Mouse (Mus musculus) lung, adult 2 months (tissue): Measurements from ENCODE around the gene Krt27. TPM values are rescaled to one million over a fixed set of nuclear protein-coding genes. Genes with fewer than 3 reads are reported as not detected.

Experiments
- DNase-seq: peaks from one replicate; pipeline ENCODE4 v3.0.0; 2022
- H3K4me1 ChIP-seq: fragments of 200-500 bp; 2 replicates; pipeline ENCODE4 v1.6.1; 2011; ENCODE audit warnings: low read length; ENCODE audit not compliant: control insufficient read depth, insufficient read depth
- H3K4me3 ChIP-seq: fragments of 200-500 bp; replicated peaks from 2 replicates; pipeline ENCODE3; 2011; ENCODE audit warnings: low read depth, mild to moderate bottlenecking, control low read depth, low read length; ENCODE audit errors: extremely low read depth
- CTCF ChIP-seq: fragments of 200-500 bp; IDR thresholded peaks from 2 replicates; pipeline ENCODE4 v1.5.1; 2011; ENCODE audit warnings: mild to moderate bottlenecking, low read length, control low read depth; ENCODE audit not compliant: insufficient read depth
- POLR2A ChIP-seq: fragments of 200-500 bp; IDR thresholded peaks from 2 replicates; pipeline ENCODE4 v1.6.1; 2011; ENCODE audit warnings: low read depth, mild to moderate bottlenecking, control low read depth, low read length, borderline replicate concordance; ENCODE audit errors: extremely low read depth
- WGBS: fragments of 180-500 bp; shearing (Covaris S2); methylation state at CpG from one replicate; pipeline ENCODE4 v1.1.7; 2018; 5-methylcytosine and 5-hydroxymethylcytosine counted together
- polyA plus RNA-seq: library from polyadenylated mRNA; depleted of rRNA; stranded (reverse); fragments of >200 nt; gene quantifications from 2 replicates; pipeline ENCODE4 v1.2.3, GENCODE M21; 2012; rRNA removed

The Krt27 gene
- polyA plus RNA-seq, 1 experiment, result not detected

GRCm38 (mm10) chr11:99307579-99307978, 43.3 kb downstream of the Krt27 start:
- Histone ChIP-seq H3K4me3 (no peak overlapping the region), H3K4me1 (no peaks in the 10 kb centered on the region)
- WGBS, result 19% methylated on average over 2 of the region's 2 CpGs
- DNase-seq, result peak; percentile 48
- TF ChIP-seq CTCF, result peak; percentile 47; the same call in 1 of the 2 replicates
- TF ChIP-seq POLR2A, result no peak

Other genes with a start within 250 kb of the Krt27 start
- 15.5 and 19.7 TPM in 2 replicates for gene Ccr7, start 196.0 kb downstream of the Krt27 start, polyA plus RNA-seq
- gene Smarce1, start 120.1 kb downstream of the Krt27 start, polyA plus RNA-seq, result 19.3 and 20.8 TPM in 2 replicates
- 0.11 and 0.12 TPM in 2 replicates for gene Krt222, start 107.0 kb downstream of the Krt27 start, polyA plus RNA-seq
- gene Krt24, start 65.8 kb downstream of the Krt27 start, polyA plus RNA-seq, result not detected in 2 replicates
- gene Krt25, start 28.2 kb downstream of the Krt27 start, polyA plus RNA-seq, result not detected in 2 replicates
- gene Krt26, start 13.1 kb downstream of the Krt27 start, polyA plus RNA-seq, result not detected in 2 replicates
- 0.11 and 0.15 TPM in 2 replicates for gene Krt28, start 23.8 kb upstream of the Krt27 start, polyA plus RNA-seq
- 1.0 and 1.1 TPM in 2 replicates for gene Krt10, start 38.3 kb upstream of the Krt27 start, polyA plus RNA-seq
- 0.06 TPM in 1 of 2 replicates, not detected in the other for gene Krt12, start 71.2 kb upstream of the Krt27 start, polyA plus RNA-seq
- gene Krt20, start 87.0 kb upstream of the Krt27 start, polyA plus RNA-seq, result 0.72 TPM in 1 of 2 replicates, not detected in the other
- gene Krt23, start 142.0 kb upstream of the Krt27 start, polyA plus RNA-seq, result 20.2 and 26.1 TPM in 2 replicates
- gene Krt39, start 170.2 kb upstream of the Krt27 start, polyA plus RNA-seq, result not detected in 2 replicates
- gene Krt40, start 192.1 kb upstream of the Krt27 start, polyA plus RNA-seq, result not detected in 2 replicates
- 1.2 TPM in 1 of 2 replicates, not detected in the other for gene Krtap3-3, start 199.8 kb upstream of the Krt27 start, polyA plus RNA-seq
- gene Krtap3-2, start 205.7 kb upstream of the Krt27 start, polyA plus RNA-seq, result 8.7 TPM in 1 of 2 replicates, not detected in the other
- not detected in 2 replicates for gene Gm11939, start 208.4 kb upstream of the Krt27 start, polyA plus RNA-seq
- gene Krtap3-1, start 215.5 kb upstream of the Krt27 start, polyA plus RNA-seq, result not detected in 2 replicates
- not detected in 2 replicates for gene Krtap1-5, start 229.9 kb upstream of the Krt27 start, polyA plus RNA-seq
- gene Krtap1-4, start 232.6 kb upstream of the Krt27 start, polyA plus RNA-seq, result not detected in 2 replicates
- gene Krtap1-3, start 240.2 kb upstream of the Krt27 start, polyA plus RNA-seq, result not detected in 2 replicates
- gene Krtap9-3, start 247.0 kb upstream of the Krt27 start, polyA plus RNA-seq, result not detected in 2 replicates